Mouse (Mus musculus) activated CD4-positive, CD25-positive, alpha-beta regulatory T cell (primary cell): Measurements from ENCODE around the gene Dck. TPM values are rescaled to one million over a fixed set of nuclear protein-coding genes. Genes with fewer than 3 reads are reported as not detected.

Experiments used
- polyA plus RNA-seq, 2 experiments: library from polyadenylated mRNA; unstranded; fragments of 100-300 nt; shearing (Covaris generic); gene quantifications; one replicate each; pipeline ENCODE4 v1.2.1; 2017

Gene Dck
- polyA plus RNA-seq, result 100 to 1,000 TPM in 1 of 2 experiments, 10 to 100 TPM in 1; 56.1 to 110 TPM

GRCm38 (mm10) chr5:88764987-88765481 is at the start of gene Dck:
Dck (plus strand) TSS chr5:88764996.

DNA sequence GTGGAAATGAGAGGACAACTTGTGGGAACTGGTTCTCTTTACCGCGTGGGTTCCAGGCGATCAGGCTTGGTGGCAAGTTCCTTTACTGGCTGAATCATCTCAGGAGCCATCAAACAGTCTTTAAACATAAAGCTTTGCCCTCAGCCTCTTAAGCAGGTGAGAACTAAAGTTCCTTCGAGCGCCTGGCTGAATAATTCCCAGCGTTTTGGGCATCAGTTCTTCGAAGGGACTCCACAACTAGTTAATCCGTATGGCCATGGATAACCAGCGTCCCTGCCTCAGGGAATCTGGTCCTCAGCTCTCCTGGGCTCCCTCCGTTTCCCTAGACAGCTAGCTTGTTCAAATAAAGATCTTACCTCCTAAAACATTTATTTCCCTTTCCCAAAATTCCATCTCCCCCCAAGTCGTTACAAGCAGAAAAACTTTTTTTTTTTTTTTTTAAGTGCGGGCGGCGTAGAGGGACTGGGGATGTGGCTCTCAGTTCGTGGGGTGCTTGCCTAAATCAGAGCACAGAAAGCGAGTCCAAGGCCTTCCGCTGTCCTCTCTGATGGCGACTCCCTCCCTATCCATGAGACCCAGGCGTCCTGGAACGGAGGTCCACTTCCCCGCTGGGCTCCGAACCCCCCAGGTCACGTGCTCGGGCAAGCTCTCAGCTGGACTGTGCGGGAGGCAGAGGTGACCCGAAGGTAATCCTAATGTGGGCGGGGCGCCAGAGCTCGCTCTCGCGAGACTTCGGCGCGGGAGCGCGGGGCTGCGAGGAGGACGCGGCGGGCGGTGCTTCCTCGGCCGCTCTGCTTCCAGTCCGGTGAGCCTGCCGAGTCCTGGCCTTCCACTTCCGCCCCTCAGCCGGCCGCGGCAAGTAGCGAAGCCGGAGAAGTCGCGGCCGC is 44.4 kb upstream of the Dck start, which contains the start of gene Mob1b:
Gene Mob1b, plus strand, starts transcription at position 740 of the 887 bp plus-strand sequence.

Other genes starting within 250 kb of the Dck start
- 10 to 100 TPM; 13.6 to 21.0 TPM for gene Jchain, start 237.1 kb upstream of the Dck start, polyA plus RNA-seq
- gene Utp3, start 210.5 kb upstream of the Dck start, polyA plus RNA-seq, result 10 to 100 TPM; 89.3 to 93.7 TPM
- 1 to 10 TPM; 5.7 to 6.7 TPM for gene Rufy3, start 200.0 kb upstream of the Dck start, polyA plus RNA-seq
- gene Grsf1, start 88.8 kb upstream of the Dck start, polyA plus RNA-seq, result 10 to 100 TPM; 53.0 to 59.4 TPM
- 10 to 100 TPM; 10.0 to 10.7 TPM for gene Mob1b, start 44.1 kb upstream of the Dck start, polyA plus RNA-seq
- under 1 TPM in 1 of 2 experiments, not detected in 1; 0.47 TPM for gene Slc4a4, start 121.8 kb downstream of the Dck start, polyA plus RNA-seq